Mouse (Mus musculus) liver, embryonic 14.5 days (tissue): Measurements from ENCODE around the gene Tox2.

Experiments used
- CTCF ChIP-seq: IDR thresholded peaks from 2 replicates; pipeline ENCODE4 v1.5.1; 2016; ENCODE audit warnings: antibody characterized with exemption, low read depth, control low read depth
- EP300 ChIP-seq: IDR thresholded peaks from 2 replicates; pipeline ENCODE4 v1.6.1; 2016; ENCODE audit warnings: antibody characterized with exemption, low read depth

- no peak for TF ChIP-seq CTCF
- TF ChIP-seq EP300 = no peak
Observed at GRCm38 (mm10) chr2:163194543-163194942, 8.4 kb upstream of the Tox2 start.
